Mouse (Mus musculus) embryonic facial prominence, embryonic 10.5 days (tissue): Measurements from ENCODE around the gene Bpifb9a. TPM values are rescaled to one million over a fixed set of nuclear protein-coding genes. Genes with fewer than 3 reads are reported as not detected.
"Not testable (repeated sequence)": the region's sequence is repeated elsewhere in the genome, so short reads cannot be mapped to it uniquely, and the experiment has no call there.

Experiments used
- DNase-seq: peaks from one replicate; pipeline ENCODE4 v3.0.0-alpha.2; 2017; ENCODE audit warnings: low spot score
- H3K27ac ChIP-seq: fragments of 300-500 bp; sonication (generic); replicated peaks from 2 replicates; pipeline ENCODE4 v1.5.1; 2016; ENCODE audit warnings: mild to moderate bottlenecking
- H3K27me3 ChIP-seq: fragments of 300-500 bp; sonication (generic); replicated peaks from 2 replicates; pipeline ENCODE4 v1.6.1; 2016; ENCODE audit warnings: low read depth, mild to moderate bottlenecking; ENCODE audit not compliant: poor library complexity, severe bottlenecking
- H3K36me3 ChIP-seq: fragments of 300-500 bp; sonication (generic); replicated peaks from 2 replicates; pipeline ENCODE4 v1.6.1; 2016; ENCODE audit warnings: mild to moderate bottlenecking, moderate library complexity
- H3K4me1 ChIP-seq: fragments of 300-500 bp; sonication (generic); 2 replicates; pipeline ENCODE4 v1.6.1; 2016
- H3K4me3 ChIP-seq: fragments of 300-500 bp; sonication (generic); 2 replicates; pipeline ENCODE4 v1.5.1; 2016; ENCODE audit warnings: mild to moderate bottlenecking, moderate library complexity
- H3K9me3 ChIP-seq: fragments of 300-500 bp; sonication (generic); 2 replicates; pipeline ENCODE4 v1.6.1; 2016; ENCODE audit warnings: mild to moderate bottlenecking
- WGBS: fragments of 180-500 bp; shearing (Covaris S2); methylation state at CpG from one replicate; pipeline ENCODE4 v1.1.7; 2016; 5-methylcytosine and 5-hydroxymethylcytosine counted together
- polyA plus RNA-seq: library from polyadenylated mRNA; unstranded; fragments of >200 nt; fragmentation: Nextera tagmentation; extraction: Ambion mirVana; gene quantifications from 2 replicates; pipeline ENCODE4 v1.2.1, GENCODE M21; 2016

Bpifb9a gene
- polyA plus RNA-seq, 1 experiment from 2014 or later, result not detected

DNA sequence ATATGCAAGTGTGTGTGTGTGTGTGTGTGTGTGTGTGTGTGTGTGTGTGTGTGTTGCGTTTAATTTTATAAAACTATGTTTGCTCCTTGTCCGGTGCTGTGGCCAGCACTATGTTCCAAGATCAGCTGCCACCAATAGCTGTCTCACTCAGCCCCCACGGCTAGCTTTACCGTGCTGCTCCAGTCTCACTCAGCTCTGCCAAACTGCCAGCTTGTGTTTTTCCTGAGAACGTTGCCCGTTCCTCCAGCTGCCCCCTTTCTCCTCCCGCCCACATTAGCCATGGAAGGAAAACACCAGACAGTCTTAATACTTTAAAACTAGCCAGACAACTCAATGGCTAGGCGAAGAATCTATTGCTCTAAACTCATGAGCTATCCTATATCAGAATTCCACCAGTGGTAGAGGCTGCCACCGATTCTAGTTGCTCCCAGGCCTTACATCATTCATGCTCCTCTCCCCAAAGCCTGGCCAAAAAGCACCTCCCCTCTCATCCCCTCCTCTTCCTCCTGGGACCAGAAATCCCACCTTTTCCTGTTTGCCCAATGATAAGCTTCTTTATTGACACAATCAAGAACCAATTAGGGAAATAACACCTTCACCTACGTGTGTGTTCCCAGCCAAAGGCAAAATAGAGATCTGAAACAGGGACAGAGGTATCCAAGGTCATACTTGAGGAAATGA, 14.2 kb upstream of the Bpifb9a start:
- H3K36me3 ChIP-seq, result no peaks in the 10 kb centered on the region
- DNase-seq, result no peak
- no peaks in the 10 kb centered on the region for H3K4me1 ChIP-seq
- no peaks in the 10 kb centered on the region for H3K9me3 ChIP-seq
- no peaks in the 10 kb centered on the region for H3K27me3 ChIP-seq
- no peak overlapping the region for H3K27ac ChIP-seq
- WGBS, result 91% methylated on average over 10 of the region's 10 CpGs
- no peak overlapping the region for H3K4me3 ChIP-seq

DNA sequence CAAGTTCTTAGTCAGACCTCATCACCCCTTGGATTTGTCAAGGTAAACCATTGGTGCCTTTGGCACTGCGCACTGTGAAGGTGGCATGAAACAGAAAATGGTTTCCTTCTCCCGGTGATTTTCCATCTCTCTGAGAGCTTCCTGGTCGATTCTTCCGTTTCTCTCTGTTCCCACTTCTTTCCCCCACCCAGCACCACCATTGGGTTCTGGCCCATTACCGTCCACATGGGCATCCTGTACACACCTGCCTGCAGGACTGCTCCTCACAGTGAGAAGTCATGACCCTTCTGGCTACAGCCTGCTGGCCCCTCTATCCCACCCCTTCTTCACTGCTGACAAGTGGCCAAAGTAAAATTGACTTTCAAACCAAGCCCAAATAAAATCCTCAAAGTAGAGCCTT, 12.3 kb upstream of the Bpifb9a start:
- WGBS, result 91% methylated on average over 5 of the region's 5 CpGs
- no peak overlapping the region for H3K4me3 ChIP-seq
- H3K27ac ChIP-seq, result no peak overlapping the region
- H3K27me3 ChIP-seq, result no peaks in the 10 kb centered on the region
- H3K4me1 ChIP-seq, result no peaks in the 10 kb centered on the region
- H3K9me3 ChIP-seq, result no peaks in the 10 kb centered on the region
- DNase-seq, result no peak
- no peaks in the 10 kb centered on the region for H3K36me3 ChIP-seq

DNA sequence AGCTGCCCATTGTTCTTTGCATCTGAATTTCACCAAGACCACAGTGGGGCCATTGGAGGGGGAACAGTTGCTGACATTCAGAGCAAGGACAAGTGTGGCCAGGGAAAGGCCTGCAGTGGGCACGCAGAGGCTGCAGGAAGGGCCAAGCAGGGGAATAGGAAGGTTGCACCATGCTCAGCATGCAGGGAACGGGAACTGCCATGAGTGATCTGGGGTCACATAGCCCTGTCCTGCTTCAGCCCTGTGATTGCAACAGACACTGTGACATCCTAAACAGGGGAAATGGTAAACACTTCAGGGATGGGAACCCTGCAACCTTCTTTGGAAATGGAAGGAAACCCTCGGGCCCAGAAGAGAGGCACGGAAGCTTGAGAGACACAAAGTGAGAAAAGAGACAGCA, 2.4 kb upstream of the Bpifb9a start:
- H3K4me3 ChIP-seq, DNase-seq, H3K9me3 ChIP-seq, H3K4me1 ChIP-seq, H3K27ac ChIP-seq, H3K27me3 ChIP-seq, H3K36me3 ChIP-seq: not testable (repeated sequence)
- 85% methylated on average over 2 of the region's 4 CpGs for WGBS

DNA sequence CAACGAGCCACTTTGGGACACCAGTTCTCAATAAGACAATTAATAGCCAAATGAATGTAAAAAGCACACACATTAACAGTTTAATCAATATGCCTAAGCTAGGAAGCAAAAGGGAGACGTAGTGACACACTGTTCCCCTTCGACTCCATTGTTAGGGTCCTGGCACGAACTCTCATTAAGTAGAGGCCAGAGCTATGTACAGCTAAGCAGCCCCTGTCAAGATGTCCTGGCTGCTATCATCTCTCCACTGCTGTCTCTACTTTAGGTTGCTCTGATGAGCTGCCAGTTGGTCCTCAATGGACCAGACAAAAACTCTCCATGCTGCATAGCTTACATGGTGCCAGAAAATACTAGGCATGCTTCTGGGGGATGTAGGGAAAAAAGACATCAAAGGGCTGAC, 1.9 kb upstream of the Bpifb9a start:
- Histone ChIP-seq H3K4me1 (no peaks in the 10 kb centered on the region), H3K27ac (no peak overlapping the region), H3K36me3 (no peaks in the 10 kb centered on the region), H3K9me3 (no peaks in the 10 kb centered on the region), H3K4me3 (no peak overlapping the region), H3K27me3 (no peaks in the 10 kb centered on the region)
- WGBS, result 82% methylated on average over 4 of the region's 4 CpGs
- DNase-seq, result no peak

DNA sequence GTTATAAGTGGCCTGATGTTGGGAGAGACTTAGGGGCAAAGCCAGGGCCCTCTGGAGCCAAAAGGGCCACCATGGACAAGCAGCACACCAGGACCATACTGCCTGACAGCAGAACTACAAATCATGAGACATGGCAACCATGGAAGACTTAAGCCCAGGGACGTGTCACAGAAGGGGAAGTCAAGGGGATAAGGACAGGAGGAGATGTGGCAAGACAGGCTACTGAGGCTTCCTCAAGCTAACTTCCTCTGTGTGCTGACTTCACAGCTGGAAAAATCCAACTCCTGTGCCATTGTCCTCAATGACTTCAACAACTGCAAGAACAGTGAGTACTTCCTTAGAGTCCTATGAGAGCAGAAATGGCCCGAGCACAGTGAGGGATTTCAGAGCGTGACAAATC, 6.7 kb downstream of the Bpifb9a start:
- H3K9me3 ChIP-seq, H3K4me1 ChIP-seq, H3K27me3 ChIP-seq, DNase-seq, H3K4me3 ChIP-seq, H3K36me3 ChIP-seq, H3K27ac ChIP-seq: not testable (repeated sequence)
- 74% methylated on average over 3 of the region's 3 CpGs for WGBS

DNA sequence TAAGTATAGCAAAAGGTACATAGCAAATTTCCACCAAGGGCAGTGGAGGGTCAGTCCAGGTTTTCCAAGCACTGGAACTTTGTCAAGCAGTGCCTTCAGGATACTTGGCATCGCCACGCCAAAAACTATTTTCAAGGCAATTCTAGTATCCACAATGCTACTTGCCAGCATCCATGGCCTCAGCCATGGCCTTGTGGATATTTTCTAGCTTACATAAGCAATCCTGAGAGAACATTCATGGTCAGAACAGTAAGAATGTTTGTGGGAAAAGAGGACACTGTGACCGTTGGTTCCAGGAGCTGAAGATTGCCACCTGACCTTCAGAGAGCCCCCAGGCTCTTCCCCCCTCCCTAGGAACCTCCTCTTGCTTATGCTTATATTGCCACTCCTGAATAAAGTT, 34.2 kb downstream of the Bpifb9a start:
- H3K36me3 ChIP-seq, H3K4me1 ChIP-seq, H3K9me3 ChIP-seq, H3K4me3 ChIP-seq, H3K27me3 ChIP-seq, DNase-seq, H3K27ac ChIP-seq: not testable (repeated sequence)
- 86% methylated on average over 3 of the region's 3 CpGs for WGBS

DNA sequence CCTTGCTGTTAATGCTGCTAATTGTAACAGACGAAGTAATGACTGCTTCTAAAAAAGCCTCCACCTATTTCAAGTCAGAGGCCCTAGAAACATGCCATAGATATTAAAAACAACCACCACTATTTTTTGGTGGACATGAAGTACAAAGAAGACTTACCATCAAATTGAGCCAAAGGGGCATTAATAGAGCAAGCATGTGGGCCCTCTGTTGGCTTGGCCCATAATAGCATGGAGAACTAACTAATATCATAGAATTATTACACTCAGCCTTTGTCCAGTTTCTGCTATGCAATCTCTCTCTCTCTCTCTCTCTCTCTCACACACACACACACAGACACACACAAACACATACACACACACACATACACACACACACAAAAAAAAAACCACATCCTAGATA, 35.2 kb downstream of the Bpifb9a start:
- H3K9me3 ChIP-seq, result no peaks in the 10 kb centered on the region

DNA sequence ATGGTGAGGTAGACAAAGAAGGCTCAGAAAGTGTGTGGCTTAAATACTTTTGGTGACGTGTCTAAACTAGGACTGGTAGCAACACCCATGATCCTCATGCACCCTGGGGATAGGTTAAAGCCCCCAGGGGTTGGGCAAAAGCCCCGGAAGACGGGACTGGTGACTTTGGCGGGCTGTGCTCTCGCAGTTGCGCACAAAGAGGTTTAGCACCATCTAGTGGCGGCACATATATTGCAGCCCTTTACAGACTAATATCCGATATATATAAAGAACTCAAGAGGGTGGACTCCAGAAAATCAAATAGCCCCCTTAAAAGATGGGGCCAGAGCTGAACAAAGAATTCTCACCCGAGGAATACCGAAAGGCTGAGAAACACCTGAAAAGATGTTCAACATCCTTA, 37.1 kb downstream of the Bpifb9a start:
- DNase-seq, result peak; percentile 60
- not testable (repeated sequence) for H3K36me3 ChIP-seq, H3K4me1 ChIP-seq, H3K4me3 ChIP-seq, H3K27me3 ChIP-seq, H3K9me3 ChIP-seq, H3K27ac ChIP-seq
- WGBS, result 3% methylated on average over 10 of the region's 10 CpGs

More for the DNA sequence above, 35.2 kb downstream of the Bpifb9a start:
- no peaks in the 10 kb centered on the region for H3K27me3 ChIP-seq
- H3K4me3 ChIP-seq, result no peak overlapping the region
- H3K4me1 ChIP-seq, result no peaks in the 10 kb centered on the region
- no peak for DNase-seq
- H3K27ac ChIP-seq, result no peak overlapping the region
- no peaks in the 10 kb centered on the region for H3K36me3 ChIP-seq
- 78% methylated on average over 1 of the region's 1 CpGs for WGBS

DNA sequence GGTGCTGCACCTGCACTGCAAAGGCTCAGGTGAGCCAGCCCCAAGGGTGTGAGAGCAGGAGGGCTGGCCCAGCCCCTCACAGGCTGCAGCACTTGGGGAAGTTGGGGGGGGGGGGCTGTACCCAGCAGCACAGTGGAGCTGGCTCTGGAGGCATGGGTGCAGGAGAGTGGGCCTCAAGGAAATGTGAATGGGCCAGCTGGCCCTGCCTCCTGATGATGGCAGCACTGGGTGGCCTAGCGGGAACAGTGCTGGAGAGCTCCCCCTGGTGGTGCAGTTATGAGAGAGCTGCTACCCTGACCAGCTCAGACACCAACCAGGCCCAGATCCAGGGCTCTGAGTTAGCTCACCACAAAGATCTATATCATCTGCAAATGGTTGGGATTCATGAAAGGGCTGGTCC, 42.8 kb downstream of the Bpifb9a start:
- H3K36me3 ChIP-seq, result no peaks in the 10 kb centered on the region
- H3K27me3 ChIP-seq, result no peaks in the 10 kb centered on the region
- H3K4me3 ChIP-seq, result no peak overlapping the region
- no peaks in the 10 kb centered on the region for H3K4me1 ChIP-seq
- DNase-seq, result peak; percentile 81
- no peak overlapping the region for H3K27ac ChIP-seq
- 10% methylated on average over 1 of the region's 1 CpGs for WGBS
- H3K9me3 ChIP-seq, result no peaks in the 10 kb centered on the region

DNA sequence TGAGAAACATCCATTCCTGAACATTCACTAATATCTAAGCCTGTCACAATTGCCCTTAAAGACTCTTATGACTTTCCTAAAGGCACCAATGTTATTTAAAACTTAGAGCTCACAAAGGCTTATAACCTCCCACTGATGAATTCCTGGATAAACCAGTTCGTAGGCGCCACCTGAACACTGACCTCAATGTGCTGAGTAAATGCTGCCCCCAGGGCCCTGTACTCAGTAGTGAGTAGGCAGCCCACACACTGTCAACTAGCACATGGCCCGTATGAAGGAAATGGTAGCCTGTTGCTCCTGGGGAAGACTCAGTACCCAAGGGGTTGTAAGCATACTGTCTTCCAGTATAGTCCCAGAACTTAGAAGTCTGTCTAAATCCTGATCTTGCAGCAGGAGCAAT, 44.1 kb downstream of the Bpifb9a start:
- H3K36me3 ChIP-seq, result no peaks in the 10 kb centered on the region
- no peaks in the 10 kb centered on the region for H3K4me1 ChIP-seq
- H3K27ac ChIP-seq, result no peak overlapping the region
- no peaks in the 10 kb centered on the region for H3K9me3 ChIP-seq
- no peak for DNase-seq
- WGBS, result 76% methylated on average over 3 of the region's 3 CpGs
- H3K4me3 ChIP-seq, result no peak overlapping the region
- no peaks in the 10 kb centered on the region for H3K27me3 ChIP-seq

DNA sequence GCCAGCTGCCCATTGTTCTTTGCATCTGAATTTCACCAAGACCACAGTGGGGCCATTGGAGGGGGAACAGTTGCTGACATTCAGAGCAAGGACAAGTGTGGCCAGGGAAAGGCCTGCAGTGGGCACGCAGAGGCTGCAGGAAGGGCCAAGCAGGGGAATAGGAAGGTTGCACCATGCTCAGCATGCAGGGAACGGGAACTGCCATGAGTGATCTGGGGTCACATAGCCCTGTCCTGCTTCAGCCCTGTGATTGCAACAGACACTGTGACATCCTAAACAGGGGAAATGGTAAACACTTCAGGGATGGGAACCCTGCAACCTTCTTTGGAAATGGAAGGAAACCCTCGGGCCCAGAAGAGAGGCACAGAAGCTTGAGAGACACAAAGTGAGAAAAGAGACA, 47.0 kb downstream of the Bpifb9a start:
- H3K4me1 ChIP-seq, DNase-seq, H3K4me3 ChIP-seq, H3K27ac ChIP-seq, H3K27me3 ChIP-seq, H3K9me3 ChIP-seq, H3K36me3 ChIP-seq: not testable (repeated sequence)
- WGBS, result 89% methylated on average over 1 of the region's 3 CpGs

DNA sequence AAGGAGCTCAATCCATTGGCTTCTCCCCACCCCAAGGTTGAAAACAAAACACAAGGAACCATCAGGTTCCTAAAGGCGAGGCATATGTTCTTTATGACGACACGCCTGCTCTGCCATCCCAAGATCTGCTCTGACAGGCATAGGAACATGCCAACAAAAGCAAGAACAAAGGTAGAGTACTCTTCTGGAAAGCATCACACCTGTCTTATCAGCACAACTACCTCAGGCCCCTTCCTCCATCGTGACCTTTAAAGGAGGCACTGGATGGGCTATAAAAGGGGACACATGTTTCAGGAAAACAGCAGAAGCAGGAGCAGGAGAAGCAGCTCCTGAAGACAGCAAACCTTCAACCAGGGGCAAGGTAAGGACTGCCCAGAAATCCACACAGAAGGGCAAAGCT, 49.3 kb downstream of the Bpifb9a start, which contains the start of gene Bpifb9b:
TSS of gene Bpifb9b (plus strand) at position 301 of the 400 bp plus-strand sequence.
- H3K27me3 ChIP-seq, DNase-seq, H3K4me3 ChIP-seq, H3K36me3 ChIP-seq, H3K9me3 ChIP-seq, H3K4me1 ChIP-seq, H3K27ac ChIP-seq: not testable (repeated sequence)
- 84% methylated on average over 4 of the region's 4 CpGs for WGBS

DNA sequence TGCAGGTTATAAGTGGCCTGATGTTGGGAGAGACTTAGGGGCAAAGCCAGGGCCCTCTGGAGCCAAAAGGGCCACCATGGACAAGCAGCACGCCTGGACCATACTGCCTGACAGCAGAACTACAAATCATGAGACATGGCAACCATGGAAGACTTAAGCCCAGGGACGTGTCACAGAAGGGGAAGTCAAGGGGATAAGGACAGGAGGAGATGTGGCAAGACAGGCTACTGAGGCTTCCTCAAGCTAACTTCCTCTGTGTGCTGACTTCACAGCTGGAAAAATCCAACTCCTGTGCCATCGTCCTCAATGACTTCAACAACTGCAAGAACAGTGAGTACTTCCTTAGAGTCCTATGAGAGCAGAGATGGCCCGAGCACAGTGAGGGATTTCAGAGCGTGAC, 56.1 kb downstream of the Bpifb9a start:
- H3K36me3 ChIP-seq, H3K27me3 ChIP-seq, H3K4me1 ChIP-seq, DNase-seq, H3K4me3 ChIP-seq, H3K27ac ChIP-seq, H3K9me3 ChIP-seq: not testable (repeated sequence)
- WGBS, result 75% methylated on average over 5 of the region's 5 CpGs
